Mouse (Mus musculus) thymus, postnatal 0 days (tissue): ENCODE results near the gene Olfr71. TPM values are rescaled to one million over a fixed set of nuclear protein-coding genes. Genes with fewer than 3 reads are reported as not detected.

Experiments
- DNase-seq: peaks from one replicate; pipeline ENCODE4 v3.0.0-alpha.2; 2015; ENCODE audit warnings: low spot score
- polyA plus RNA-seq: library from polyadenylated mRNA; unstranded; fragments of >200 nt; fragmentation: Nextera tagmentation; extraction: Ambion mirVana; gene quantifications from 2 replicates; pipeline ENCODE4 v1.2.1, GENCODE M21; 2015

Gene Olfr71
- polyA plus RNA-seq, 1 experiment from 2014 or later: not detected

GRCm38 (mm10) chr4:43713652-43714219 is 3.7 kb upstream of the Olfr71 start:
- no peak for DNase-seq

GRCm38 (mm10) chr4:43711821-43712220 is 1.8 kb upstream of the Olfr71 start:
- DNase-seq: peak; percentile 49

GRCm38 (mm10) chr4:43705991-43706390 is 4.1 kb downstream of the Olfr71 start:
- DNase-seq: no peak

GRCm38 (mm10) chr4:43703851-43704250 is 6.2 kb downstream of the Olfr71 start:
- DNase-seq: no peak

- DNase-seq: no peak
Observed at GRCm38 (mm10) chr4:43703439-43703838, 6.6 kb downstream of the Olfr71 start.

- no peak for DNase-seq
Observed at GRCm38 (mm10) chr4:43700707-43701106, 9.3 kb downstream of the Olfr71 start, which contains the start of gene Olfr70. Gene Olfr70 (minus strand): TSS chr4:43700807.

- DNase-seq: no peak
Observed at GRCm38 (mm10) chr4:43696561-43696960, 13.5 kb downstream of the Olfr71 start.

GRCm38 (mm10) chr4:43695249-43695671 is 14.8 kb downstream of the Olfr71 start:
- no peak for DNase-seq

- no peak for DNase-seq
Observed at GRCm38 (mm10) chr4:43694439-43695248, 15.4 kb downstream of the Olfr71 start.

- no peak for DNase-seq
Observed at GRCm38 (mm10) chr4:43693806-43694241, 16.2 kb downstream of the Olfr71 start.

- no peak for DNase-seq
Observed at GRCm38 (mm10) chr4:43691026-43691425, 19.0 kb downstream of the Olfr71 start.

- no peak for DNase-seq
Observed at GRCm38 (mm10) chr4:43690021-43690420, 20.0 kb downstream of the Olfr71 start.

- no peak for DNase-seq
Observed at GRCm38 (mm10) chr4:43679416-43680043, 30.5 kb downstream of the Olfr71 start.

GRCm38 (mm10) chr4:43678541-43678940 is 31.5 kb downstream of the Olfr71 start:
- DNase-seq: no peak

- DNase-seq: no peak
Observed at GRCm38 (mm10) chr4:43675608-43676007, 34.4 kb downstream of the Olfr71 start.

GRCm38 (mm10) chr4:43674974-43675373 is 35.1 kb downstream of the Olfr71 start:
- DNase-seq: no peak

- DNase-seq: no peak
Observed at GRCm38 (mm10) chr4:43673703-43674102, 36.4 kb downstream of the Olfr71 start.

- peak; percentile 80 for DNase-seq
Observed at GRCm38 (mm10) chr4:43672070-43672469, 38.0 kb downstream of the Olfr71 start.

GRCm38 (mm10) chr4:43669428-43669794 is 40.6 kb downstream of the Olfr71 start:
- DNase-seq: no peak

GRCm38 (mm10) chr4:43668782-43669427 is 41.1 kb downstream of the Olfr71 start, which contains the start of the genes Tmem8b and Fam221b:
Gene Tmem8b (plus strand): TSS chr4:43668971.
Gene Fam221b (minus strand): TSS chr4:43669145.
- peak; percentile 83 for DNase-seq

- DNase-seq: peak; percentile 27
Observed at GRCm38 (mm10) chr4:43666412-43666811, 43.6 kb downstream of the Olfr71 start.

GRCm38 (mm10) chr4:43657146-43657545 is 52.9 kb downstream of the Olfr71 start:
- peak; percentile 14 for DNase-seq
